ENCODE assay signal across 16 mouse cellular contexts in the genomic region with DNA sequence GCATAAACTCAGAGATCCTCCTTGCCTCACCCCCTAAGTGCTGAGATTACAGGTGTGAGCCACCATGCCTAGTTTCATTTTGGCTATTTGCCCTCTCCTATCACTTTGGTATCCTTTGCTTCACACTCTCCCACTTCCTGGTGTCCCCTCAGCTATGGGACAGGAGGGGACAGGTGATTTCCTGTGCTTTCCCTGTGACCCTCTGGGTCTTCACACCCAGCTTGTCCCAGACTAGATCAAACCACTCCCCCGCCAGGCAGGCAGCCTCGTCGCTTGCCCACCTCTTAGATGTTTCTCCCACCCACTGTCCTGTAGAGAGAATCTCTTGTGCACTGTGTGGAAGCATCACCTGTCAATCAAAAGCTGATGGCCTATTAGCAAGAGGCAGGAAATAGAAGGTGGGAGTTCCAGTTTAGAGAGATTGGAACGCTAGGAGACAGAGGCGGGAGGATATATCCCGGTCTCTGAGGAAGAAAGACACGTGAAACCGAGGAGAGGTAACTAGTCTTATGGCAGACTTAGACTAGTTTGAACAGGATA. TPM values are rescaled to one million over a fixed set of nuclear protein-coding genes. Genes with fewer than 3 reads are reported as not detected.
DNase-seq lines count a peak whose midpoint lies in the region; ATAC-seq lines count a peak whose summit lies in the region.
"Had no signal": no experiment of that assay in that cellular context is flagged by ENCODE, and none has a peak within 500 bp of the region (broad histone marks: within the 10 kb centered on the region; RNA-seq: fewer than 3 reads in every experiment).

No protein-coding gene starts in this region.

- intact Hi-C loops in heart, postnatal 36 days (cut with DNase I): no loop called here
- intact Hi-C loops in left cerebral cortex, postnatal 36 days (cut with DNase I): no loop called here

- peak overlapping the region; percentile 64 for H3K4me2 ChIP-seq in heart, embryonic 13.5 days
- H3K4me2 ChIP-seq in kidney, embryonic 15.5 days: peak overlapping the region; percentile 61; the same call in 1 of the 2 replicates
- H3K4me2 ChIP-seq in neural tube, embryonic 15.5 days: no peak overlapping the region

- peaks cover 26% of the 10 kb centered on the region for H3K4me1 ChIP-seq in heart, embryonic 13.5 days
- peaks cover 37% of the 10 kb centered on the region for H3K4me1 ChIP-seq in kidney, embryonic 15.5 days
- H3K4me1 ChIP-seq in neural tube, embryonic 15.5 days: peaks cover 11% of the 10 kb centered on the region

- no peak for DNase-seq in heart, postnatal 36 days
- DNase-seq in kidney, postnatal 4 days: no peak
- DNase-seq in neural tube, embryonic 10.5 days (ENCODE audit: extremely low spot score, low spot score): no peak
- peak; percentile 94 for DNase-seq in ZHBTc4 (ENCODE audit: low read depth, low spot score)
- no peak for DNase-seq in left cerebral cortex, postnatal 36 days (ENCODE audit: low spot score in 2 of 2)
- DNase-seq: thymus, postnatal 36 days had no signal

- ATAC-seq in heart, embryonic 13.5 days (ENCODE audit: extremely low read depth, insufficient number of reproducible peaks, low FRiP score, low TSS enrichment): no peak; the same call in 1 of the 2 replicates
- no peak for ATAC-seq in kidney, embryonic 15.5 days (replicated peaks; ENCODE audit: low FRiP score)
- no peak for ATAC-seq in neural tube, embryonic 15.5 days (ENCODE audit: low FRiP score)
- ATAC-seq: activated CD4-positive, CD25-positive, alpha-beta regulatory T cell, adult 4 months had no signal

- H3K9me3 ChIP-seq in heart, embryonic 13.5 days: peaks cover 11% of the 10 kb centered on the region; the same call in 1 of the 2 replicates
- peaks cover 7% of the 10 kb centered on the region; the same call in 1 of the 2 replicates for H3K9me3 ChIP-seq in kidney, embryonic 15.5 days (replicated peaks)
- no peaks in the 10 kb centered on the region; the same call in 1 of the 2 replicates for H3K9me3 ChIP-seq in neural tube, embryonic 15.5 days (replicated peaks)

- H3K27ac ChIP-seq in heart, embryonic 13.5 days (replicated peaks): no peak overlapping the region
- H3K27ac ChIP-seq in kidney, embryonic 15.5 days: no peak overlapping the region
- H3K27ac ChIP-seq in neural tube, embryonic 15.5 days (replicated peaks): no peak overlapping the region
- H3K27ac ChIP-seq: forebrain, embryonic 10.5 days; kidney, postnatal 0 days; midbrain, embryonic 12.5 days had no signal

- peaks cover 41% of the 10 kb centered on the region for H3K27me3 ChIP-seq in heart, embryonic 13.5 days (replicated peaks)
- peaks cover 12% of the 10 kb centered on the region; the same call in 1 of the 2 replicates for H3K27me3 ChIP-seq in kidney, embryonic 15.5 days
- peaks cover 12% of the 10 kb centered on the region for H3K27me3 ChIP-seq in neural tube, embryonic 15.5 days (replicated peaks)

- peak overlapping the region; percentile 25; the same call in 1 of the 2 replicates for H3K9ac ChIP-seq in heart, embryonic 13.5 days
- H3K9ac ChIP-seq in kidney, embryonic 15.5 days: no peak overlapping the region
- 0 out of 2 replicates have a peak overlapping the region, but pooled peaks have one; percentile 36 for H3K9ac ChIP-seq in neural tube, embryonic 15.5 days (replicated peaks)

- 37% methylated on average over 8 of the region's 8 CpGs for WGBS in heart, embryonic 13.5 days
- 40% methylated on average over 8 of the region's 8 CpGs for WGBS in kidney, embryonic 15.5 days
- 47% methylated on average over 8 of the region's 8 CpGs for WGBS in neural tube, embryonic 15.5 days

- H3K4me3 ChIP-seq in heart, embryonic 13.5 days: no peak overlapping the region
- no peak overlapping the region for H3K4me3 ChIP-seq in kidney, embryonic 15.5 days (replicated peaks)
- H3K4me3 ChIP-seq in neural tube, embryonic 15.5 days (replicated peaks): no peak overlapping the region

- peaks cover 44% of the 10 kb centered on the region for H3K36me3 ChIP-seq in heart, embryonic 13.5 days
- H3K36me3 ChIP-seq in kidney, embryonic 15.5 days: peaks cover 20% of the 10 kb centered on the region
- H3K36me3 ChIP-seq in neural tube, embryonic 15.5 days: no peaks in the 10 kb centered on the region

RNA-seq across cellular contexts. Expression of gene Ltbp4, which starts 26.4 kb away (rescaled TPM):
- polyA plus RNA-seq in heart, embryonic 13.5 days (2015; fragmentation: Nextera tagmentation; extraction: Ambion mirVana): 51.3 and 53.3 TPM in 2 replicates
- total RNA-seq in heart, postnatal 36 days (2021): 100 to 1,000 TPM; 207 to 236 TPM
- 31.0 and 41.7 TPM in 2 replicates for polyA plus RNA-seq in kidney, embryonic 15.5 days (2015; fragmentation: Nextera tagmentation; extraction: Ambion mirVana)
- polyA plus RNA-seq in neural tube, embryonic 15.5 days (2015; fragmentation: Nextera tagmentation; extraction: Ambion mirVana): 10.7 and 17.8 TPM in 2 replicates
- 10 to 100 TPM; 36.3 to 50.7 TPM for total RNA-seq in left cerebral cortex, postnatal 36 days (2021)
- total RNA-seq: granulocyte monocyte progenitor cell, adult 5-6 weeks had no signal

RNA-seq across cellular contexts. Expression of gene Shkbp1, which starts 44.8 kb away (rescaled TPM):
- 28.8 and 32.2 TPM in 2 replicates for polyA plus RNA-seq in heart, embryonic 13.5 days (2015; fragmentation: Nextera tagmentation; extraction: Ambion mirVana)
- total RNA-seq in heart, postnatal 36 days (2021): 1 to 10 TPM; 6.5 to 7.5 TPM
- polyA plus RNA-seq in kidney, embryonic 15.5 days (2015; fragmentation: Nextera tagmentation; extraction: Ambion mirVana): 43.6 and 53.1 TPM in 2 replicates
- 28.9 and 33.4 TPM in 2 replicates for polyA plus RNA-seq in neural tube, embryonic 15.5 days (2015; fragmentation: Nextera tagmentation; extraction: Ambion mirVana)
- total RNA-seq in left cerebral cortex, postnatal 36 days (2021): 10 to 100 TPM; 12.4 to 35.7 TPM

RNA-seq across cellular contexts. Expression of gene Gm20479, which starts 46.2 kb away (rescaled TPM):
- polyA plus RNA-seq in heart, embryonic 13.5 days (2015; fragmentation: Nextera tagmentation; extraction: Ambion mirVana): 0.83 and 0.90 TPM in 2 replicates
- total RNA-seq in heart, postnatal 36 days (2021): not detected
- polyA plus RNA-seq in kidney, embryonic 15.5 days (2015; fragmentation: Nextera tagmentation; extraction: Ambion mirVana): 1.9 TPM in 1 of 2 replicates, not detected in the other
- not detected in 2 replicates for polyA plus RNA-seq in neural tube, embryonic 15.5 days (2015; fragmentation: Nextera tagmentation; extraction: Ambion mirVana)
- total RNA-seq in left cerebral cortex, postnatal 36 days (2021): not detected
- total RNA-seq: liver, adult 2 months had no signal
- polyA plus RNA-seq: embryonic facial prominence, embryonic 14.5 days; liver, adult 2 months had no signal

RNA-seq across cellular contexts. Expression of gene Numbl, which starts 52.8 kb away (rescaled TPM):
- polyA plus RNA-seq in heart, embryonic 13.5 days (2015; fragmentation: Nextera tagmentation; extraction: Ambion mirVana): 8.3 and 8.8 TPM in 2 replicates
- total RNA-seq in heart, postnatal 36 days (2021): 1 to 10 TPM; 5.7 to 6.1 TPM
- 15.3 and 18.5 TPM in 2 replicates for polyA plus RNA-seq in kidney, embryonic 15.5 days (2015; fragmentation: Nextera tagmentation; extraction: Ambion mirVana)
- polyA plus RNA-seq in neural tube, embryonic 15.5 days (2015; fragmentation: Nextera tagmentation; extraction: Ambion mirVana): 47.7 and 60.7 TPM in 2 replicates
- total RNA-seq in left cerebral cortex, postnatal 36 days (2021): 100 to 1,000 TPM; 107 to 127 TPM
- polyA plus RNA-seq: activated CD4-positive, CD25-positive, alpha-beta regulatory T cell, adult 4 months had no signal
